Mouse (Mus musculus) adrenal gland, adult 2 months (tissue): ENCODE data around the gene Gm3739. TPM values are rescaled to one million over a fixed set of nuclear protein-coding genes. Genes with fewer than 3 reads are reported as not detected.
A peak's percentile ranks its signal among the peaks of the same experiment; 100 is the strongest.
"Not testable (repeated sequence)": the region's sequence is repeated elsewhere in the genome, so short reads cannot be mapped to it uniquely, and the experiment has no call there.

ENCODE experiments used
- DNase-seq: peaks from one replicate; pipeline ENCODE4 v3.0.0; 2021
- long read RNA-seq: library from polyadenylated mRNA; stranded (forward); transcript quantifications from one replicate; pipeline ENCODE4 v2.0.0, GENCODE M21; 2021
- polyA plus RNA-seq: library from polyadenylated mRNA; depleted of rRNA; stranded (reverse); fragments of >200 nt; gene quantifications from 2 replicates; pipeline ENCODE4 v1.2.3, GENCODE M21; 2012; rRNA removed
- total RNA-seq, 2 experiments: library from RNA; stranded (reverse); gene quantifications; 2 replicates each; pipeline ENCODE4 v1.2.3; 2021

Gene Gm3739
- total RNA-seq (not detected), polyA plus RNA-seq (not detected in 2 replicates)
- long read RNA-seq = 0 reads

DNA sequence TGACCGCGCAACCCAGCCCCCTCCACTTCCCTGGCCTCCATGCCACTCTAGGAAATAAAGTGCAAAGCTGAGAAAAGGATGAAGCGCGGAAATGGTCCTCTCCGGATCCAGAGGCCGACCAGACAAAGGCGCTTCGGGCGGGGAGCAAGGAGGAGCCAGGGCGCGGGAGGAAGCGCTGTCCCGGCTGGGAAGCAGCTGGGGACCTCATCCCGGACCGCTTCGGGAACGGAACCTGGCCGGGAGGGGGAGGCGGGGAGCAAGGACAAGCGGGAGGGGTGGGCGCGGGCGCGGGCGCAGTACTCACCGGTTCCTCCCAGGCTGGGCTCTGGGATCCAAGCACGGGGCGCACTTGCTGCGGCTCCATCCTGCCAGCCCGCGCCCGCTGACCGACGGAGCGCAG lies at the start of gene Gm3739:
Gene Gm3739 (minus strand): TSS at position 389 of the 400 bp plus-strand sequence.
- peak; percentile 1 for DNase-seq

GRCm38 (mm10) chr14:7332295-7332694 lies 17.4 kb upstream of the Gm3739 start, which contains the start of gene Gm5797:
Gene Gm5797, minus strand, starts transcription at chr14:7332395.
- DNase-seq = not testable (repeated sequence)

DNA sequence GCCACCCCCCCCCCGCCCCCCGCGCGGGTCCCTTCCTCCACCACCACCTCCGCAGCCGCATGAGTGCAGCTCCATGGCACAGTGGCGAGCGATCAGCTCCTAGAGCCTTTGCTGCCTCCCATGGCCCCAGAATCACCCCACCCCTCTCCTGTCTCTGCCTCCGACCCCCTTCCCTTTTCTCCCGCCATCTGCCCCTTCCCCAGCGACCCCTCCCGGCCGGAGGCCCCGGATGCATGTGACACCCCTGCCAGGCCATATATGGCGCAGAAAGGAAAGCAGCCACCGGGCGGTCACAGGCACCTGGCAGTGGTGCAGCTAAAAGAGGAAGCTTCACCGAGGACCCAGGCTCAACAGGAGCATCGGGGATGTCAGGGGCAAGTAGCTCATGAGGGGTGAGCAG lies 244 bp upstream of the Gm3739 start:
- peak; percentile 1 for DNase-seq

DNA sequence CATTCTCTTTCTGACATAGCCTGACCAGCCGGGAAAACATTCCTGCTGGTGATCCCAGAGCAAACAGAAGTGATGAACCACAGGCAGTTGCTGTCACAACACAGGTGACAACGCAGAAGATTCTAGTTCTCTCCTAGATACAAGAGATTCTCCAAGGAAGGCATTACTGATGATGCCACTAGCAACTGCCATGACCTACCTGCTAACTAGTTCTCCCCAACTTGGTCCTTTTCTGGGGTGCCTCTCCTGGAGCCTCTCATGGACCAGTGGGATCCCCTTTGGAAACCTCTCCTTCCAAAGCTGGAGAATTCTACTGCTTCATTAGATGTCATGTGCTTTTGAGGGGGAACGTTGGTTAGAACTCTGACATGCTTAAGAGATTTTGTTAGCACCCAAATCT lies 50.2 kb downstream of the Gm3739 start, which contains the start of gene Gm3727:
Gene Gm3727 (minus strand): TSS at position 101 of the 400 bp plus-strand sequence.
- not testable (repeated sequence) for DNase-seq

Other genes starting within 250 kb of the Gm3739 start
- under 1 TPM; 0.21 to 0.26 TPM for gene Gm3696, start 214.4 kb downstream of the Gm3739 start, total RNA-seq
- not detected in 2 replicates for gene Gm3696, start 214.4 kb downstream of the Gm3739 start, polyA plus RNA-seq
- gene Gm6676, start 189.6 kb downstream of the Gm3739 start, total RNA-seq = not detected
- not detected in 2 replicates for gene Gm6676, start 189.6 kb downstream of the Gm3739 start, polyA plus RNA-seq
- under 1 TPM; 0.20 to 0.69 TPM for gene Gm3512, start 140.5 kb downstream of the Gm3739 start, total RNA-seq
- not detected in 2 replicates for gene Gm3512, start 140.5 kb downstream of the Gm3739 start, polyA plus RNA-seq
- gene Gm16434, start 120.5 kb downstream of the Gm3739 start, total RNA-seq = not detected
- not detected in 2 replicates for gene Gm16434, start 120.5 kb downstream of the Gm3739 start, polyA plus RNA-seq
- not detected for gene Gm3727, start 50.3 kb downstream of the Gm3739 start, total RNA-seq
- gene Gm3727, start 50.3 kb downstream of the Gm3739 start, polyA plus RNA-seq = not detected in 2 replicates
- gene Gm5797, start 17.3 kb upstream of the Gm3739 start, total RNA-seq = not detected
- gene Gm5797, start 17.3 kb upstream of the Gm3739 start, polyA plus RNA-seq = not detected in 2 replicates
- not detected for gene Gm8374, start 50.1 kb upstream of the Gm3739 start, total RNA-seq
- gene Gm8374, start 50.1 kb upstream of the Gm3739 start, polyA plus RNA-seq = not detected in 2 replicates
- not detected for gene Gm3755, start 135.9 kb upstream of the Gm3739 start, total RNA-seq
- gene Gm3755, start 135.9 kb upstream of the Gm3739 start, polyA plus RNA-seq = not detected in 2 replicates
- gene Gm3752, start 168.7 kb upstream of the Gm3739 start, total RNA-seq = not detected
- gene Gm3752, start 168.7 kb upstream of the Gm3739 start, polyA plus RNA-seq = not detected in 2 replicates